Mouse (Mus musculus) spleen, postnatal 10 days (tissue): ENCODE results near the gene Cldn5.

ENCODE experiments used
- DNase-seq, 2 experiments: peaks; one replicate each; pipeline ENCODE4 v3.0.0; 2021 to 2022; ENCODE audit warnings: low spot score in 2 of 2

Cldn5 gene

DNA sequence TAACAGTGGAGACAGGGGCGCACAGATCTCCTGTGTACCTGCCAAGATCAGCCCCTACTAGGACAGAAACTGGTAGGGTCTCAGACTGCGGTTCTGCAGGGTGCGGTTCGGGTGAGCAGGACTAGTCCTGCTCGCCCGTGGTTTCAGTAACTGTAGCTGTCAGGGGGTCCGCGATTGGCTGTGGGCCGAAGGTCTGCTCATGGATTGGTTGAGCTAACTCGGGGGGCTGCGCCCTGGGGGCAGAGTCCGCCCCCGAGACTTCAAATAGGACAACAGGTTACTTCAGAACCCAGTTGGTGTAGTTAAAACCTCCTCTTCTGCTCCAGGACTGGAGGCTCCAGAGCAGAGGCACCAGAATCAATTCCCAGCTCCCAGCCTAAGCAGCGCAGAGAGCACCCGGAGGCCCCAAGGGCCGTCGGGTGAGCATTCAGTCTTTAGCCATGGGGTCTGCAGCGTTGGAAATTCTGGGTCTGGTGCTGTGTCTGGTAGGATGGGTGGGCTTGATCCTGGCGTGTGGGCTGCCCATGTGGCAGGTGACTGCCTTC, at the start of gene Cldn5:
Gene Cldn5 (plus strand): TSS at position 292 of the 545 bp plus-strand sequence.
- no peak for DNase-seq

GRCm38 (mm10) chr16:18727536-18728499, 48.8 kb upstream of the Cldn5 start:
- no peak for DNase-seq

- no peak for DNase-seq
Measured at GRCm38 (mm10) chr16:18729185-18729584, 47.5 kb upstream of the Cldn5 start.

DNA sequence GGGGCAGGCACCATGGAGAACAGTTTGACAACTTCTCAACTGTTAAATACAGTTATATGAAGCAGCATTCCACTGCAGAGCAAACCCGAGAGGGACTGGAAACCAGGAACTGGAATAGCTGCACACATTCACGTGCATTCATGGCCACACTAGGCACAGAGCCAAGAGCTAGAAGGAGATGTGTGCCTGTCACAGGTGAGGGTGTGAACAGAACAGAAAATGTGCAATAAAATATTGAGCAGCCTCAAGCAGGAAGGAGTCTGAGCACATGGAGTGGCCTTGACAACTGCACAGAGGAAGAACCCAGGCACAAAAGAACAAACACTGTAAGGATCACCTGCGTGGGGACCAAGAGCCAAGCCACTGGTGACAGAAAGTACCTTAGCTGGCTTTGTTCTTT, 46.0 kb upstream of the Cldn5 start:
- no peak for DNase-seq

- no peak for DNase-seq
Measured at GRCm38 (mm10) chr16:18733100-18733956, 43.3 kb upstream of the Cldn5 start.

- DNase-seq = no peak
Measured at GRCm38 (mm10) chr16:18738303-18738702, 38.3 kb upstream of the Cldn5 start.

DNA sequence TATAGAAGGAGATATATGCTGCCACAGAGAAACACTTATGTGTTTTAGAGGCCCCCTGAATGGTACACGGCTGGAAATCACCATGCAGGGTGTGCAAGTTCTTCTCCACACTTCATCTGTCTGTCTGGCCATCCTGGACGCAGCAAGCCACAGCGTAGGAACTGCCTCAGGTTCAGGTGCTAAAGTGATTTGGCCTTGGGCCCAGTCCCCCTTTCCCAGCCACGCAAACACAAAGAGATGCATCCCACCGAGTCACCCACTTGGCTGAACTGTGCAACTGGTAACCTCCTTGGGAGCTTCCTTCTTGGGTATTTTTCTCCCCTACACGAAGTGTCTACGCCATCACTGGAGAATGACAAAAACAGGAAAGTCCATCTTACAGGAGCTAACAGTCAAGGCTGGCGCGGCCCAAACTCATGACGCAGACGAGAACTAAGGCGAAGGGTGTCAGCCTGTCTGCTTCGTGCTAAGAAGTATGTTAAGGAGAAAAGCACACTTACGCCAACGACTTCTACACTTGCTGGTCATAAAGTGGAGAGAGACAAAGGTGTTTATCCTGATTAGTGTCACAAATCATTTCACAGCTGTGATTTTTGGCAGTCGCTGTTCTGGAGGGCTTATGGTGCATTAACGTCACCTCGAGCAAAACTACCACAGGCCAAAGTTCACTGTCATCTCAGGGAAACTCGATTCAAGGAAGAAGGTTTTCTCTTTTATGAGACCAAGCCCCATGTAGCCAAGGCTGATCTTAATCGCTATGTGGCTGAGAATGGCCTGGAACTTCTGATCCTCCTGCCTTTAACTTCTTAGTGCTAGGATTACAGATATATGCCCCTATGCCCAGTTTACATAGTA, 30.2 kb upstream of the Cldn5 start:
- DNase-seq = no peak

DNA sequence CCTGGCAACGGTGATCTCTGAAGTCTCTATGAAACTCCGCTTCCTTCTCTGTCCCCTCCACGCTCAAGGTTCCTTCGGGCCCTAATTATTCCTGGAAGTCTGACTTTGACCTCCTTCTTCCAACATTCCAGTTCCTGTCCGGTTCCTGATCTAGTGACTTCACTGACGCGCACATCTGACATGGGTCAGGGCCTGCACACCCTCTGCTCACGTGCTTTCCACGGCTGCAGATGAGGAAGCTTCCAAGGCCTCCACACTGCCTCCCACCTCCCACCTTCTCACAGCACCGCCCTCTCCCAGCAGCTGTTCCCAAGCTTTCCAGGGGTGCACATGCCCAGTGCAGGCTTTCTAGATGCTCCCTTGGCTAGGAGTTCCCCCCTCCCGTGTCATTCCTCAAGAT, 25.5 kb upstream of the Cldn5 start:
- no peak for DNase-seq

DNA sequence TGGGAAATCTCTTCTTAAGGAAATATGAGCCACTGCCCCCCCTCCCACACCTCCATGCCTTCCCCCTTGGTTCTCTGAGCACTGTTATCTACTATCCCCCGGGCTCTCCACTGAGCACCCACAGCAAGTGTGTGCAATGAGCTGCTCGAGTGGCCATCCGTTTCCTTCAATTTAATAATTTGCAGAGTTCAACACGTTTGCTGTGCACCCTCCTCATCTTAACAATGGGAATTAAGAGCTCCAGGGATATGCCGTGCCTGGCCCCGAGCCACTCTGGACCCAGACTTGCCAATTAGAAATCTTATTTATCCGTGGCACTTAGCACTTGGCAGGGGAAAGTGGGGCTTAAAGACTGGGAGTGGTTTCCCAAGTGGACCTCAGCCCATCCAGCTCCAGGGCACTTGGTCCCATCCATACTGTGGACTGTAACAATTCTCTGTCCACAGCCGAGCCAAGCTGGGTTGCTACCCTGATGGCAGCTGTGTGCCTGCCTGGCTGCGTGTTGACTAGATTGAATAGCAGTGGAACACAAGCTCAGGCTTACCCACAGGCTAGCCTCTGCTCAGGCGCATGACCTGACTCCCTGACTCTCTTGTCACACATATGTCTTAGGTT, 24.7 kb upstream of the Cldn5 start:
- DNase-seq = no peak

GRCm38 (mm10) chr16:18761734-18762133, 14.9 kb upstream of the Cldn5 start:
- no peak for DNase-seq

- DNase-seq = no peak
Measured at GRCm38 (mm10) chr16:18762960-18763359, 13.7 kb upstream of the Cldn5 start.

DNA sequence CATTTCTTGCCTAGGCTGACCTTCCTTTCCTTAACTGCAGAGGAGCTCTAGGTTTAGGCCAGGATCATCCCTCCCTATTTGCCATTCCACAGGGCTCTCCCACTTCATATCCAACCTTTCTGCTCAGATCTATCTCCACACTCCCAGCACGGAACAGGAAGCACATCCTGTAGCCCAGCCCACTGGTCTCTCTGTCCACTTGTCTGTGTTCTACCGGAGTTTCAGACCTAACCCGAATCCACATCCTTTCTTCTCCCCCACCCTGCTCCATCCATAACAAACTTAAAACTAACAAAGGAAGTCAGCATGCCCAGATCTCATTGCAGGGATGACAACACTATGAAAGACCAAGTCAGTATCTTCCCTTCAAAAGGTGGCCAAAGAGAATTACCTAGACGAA, 10.3 kb upstream of the Cldn5 start:
- DNase-seq = no peak

GRCm38 (mm10) chr16:18769501-18769900, 7.1 kb upstream of the Cldn5 start:
- no peak for DNase-seq

GRCm38 (mm10) chr16:18773936-18774335, 2.7 kb upstream of the Cldn5 start:
- DNase-seq = no peak

DNA sequence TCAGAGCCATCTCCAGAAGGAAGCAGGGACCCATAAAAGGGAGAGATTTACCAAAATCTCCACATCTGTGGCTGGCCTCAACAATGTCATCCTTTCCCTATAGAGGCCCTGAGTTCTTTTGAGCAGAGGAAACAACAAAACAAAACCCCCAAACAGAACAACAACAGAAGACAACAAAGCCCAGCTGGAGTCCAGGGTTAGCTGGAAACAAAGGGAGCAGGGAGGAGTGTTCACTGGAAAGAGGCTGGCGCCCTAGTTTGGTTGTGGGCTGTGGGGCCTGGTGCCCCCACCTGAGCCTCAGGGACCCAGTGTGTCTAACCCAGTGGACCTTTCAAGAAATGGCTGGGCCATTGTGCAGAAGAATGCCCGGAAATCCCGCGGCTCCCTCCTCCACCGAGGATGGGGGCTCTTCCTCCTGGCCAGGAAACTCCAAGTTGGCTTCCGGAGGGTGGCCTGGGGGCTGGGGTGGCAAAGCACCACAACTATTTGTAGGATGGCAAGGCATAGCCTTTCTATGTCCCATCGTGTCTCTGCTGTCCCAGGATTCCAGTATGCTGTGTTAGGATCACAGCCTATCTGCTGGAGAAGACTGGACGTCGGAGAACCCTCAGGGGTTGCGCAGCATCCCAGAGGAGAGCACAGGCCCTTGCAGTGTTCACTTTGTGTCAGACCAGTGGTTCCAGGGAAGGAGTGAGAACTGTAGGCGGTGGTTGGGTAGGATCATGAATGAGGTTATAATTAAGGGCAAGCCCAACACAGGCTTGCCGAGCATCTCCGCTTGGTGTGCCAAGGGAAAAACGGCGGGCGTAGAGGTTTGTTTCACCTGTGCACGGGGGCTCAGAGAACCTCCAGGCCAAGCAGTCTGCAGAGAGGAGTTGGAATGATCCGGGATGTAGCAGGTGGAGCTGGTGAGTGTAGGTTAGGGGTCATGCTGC, 759 bp upstream of the Cldn5 start:
- DNase-seq = no peak

DNA sequence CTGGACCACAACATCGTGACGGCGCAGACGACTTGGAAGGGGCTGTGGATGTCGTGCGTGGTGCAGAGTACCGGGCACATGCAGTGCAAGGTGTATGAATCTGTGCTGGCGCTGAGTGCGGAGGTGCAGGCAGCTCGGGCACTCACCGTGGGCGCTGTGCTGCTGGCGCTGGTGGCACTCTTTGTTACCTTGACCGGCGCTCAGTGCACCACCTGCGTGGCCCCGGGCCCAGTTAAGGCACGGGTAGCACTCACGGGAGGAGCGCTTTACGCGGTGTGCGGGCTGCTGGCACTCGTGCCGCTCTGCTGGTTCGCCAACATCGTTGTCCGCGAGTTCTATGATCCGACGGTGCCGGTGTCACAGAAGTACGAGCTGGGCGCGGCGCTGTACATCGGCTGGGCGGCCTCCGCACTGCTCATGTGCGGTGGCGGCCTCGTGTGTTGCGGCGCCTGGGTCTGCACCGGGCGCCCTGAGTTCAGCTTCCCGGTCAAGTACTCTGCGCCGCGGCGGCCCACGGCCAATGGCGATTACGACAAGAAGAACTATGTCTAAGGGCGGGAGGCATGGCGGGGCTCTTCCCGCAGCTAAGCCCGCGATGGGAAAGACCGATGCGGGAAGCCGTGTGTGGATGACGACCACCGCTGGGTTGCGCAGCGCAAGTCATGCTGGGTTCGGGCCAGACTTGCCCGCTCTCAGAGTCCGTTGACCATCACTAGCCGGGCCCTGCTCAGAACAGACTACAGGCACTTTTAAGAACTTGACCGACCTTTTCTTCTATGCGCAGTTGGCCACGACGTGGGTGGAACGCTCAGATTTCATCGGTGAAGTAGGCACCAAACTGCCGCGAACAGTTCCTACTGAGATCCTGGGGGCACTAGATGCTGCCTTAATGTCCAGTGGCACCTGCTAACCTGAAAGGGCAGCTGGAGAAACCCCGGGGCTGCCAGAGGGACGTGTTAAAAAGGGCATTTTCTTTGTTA, 744 bp downstream of the Cldn5 start:
- no peak for DNase-seq

DNA sequence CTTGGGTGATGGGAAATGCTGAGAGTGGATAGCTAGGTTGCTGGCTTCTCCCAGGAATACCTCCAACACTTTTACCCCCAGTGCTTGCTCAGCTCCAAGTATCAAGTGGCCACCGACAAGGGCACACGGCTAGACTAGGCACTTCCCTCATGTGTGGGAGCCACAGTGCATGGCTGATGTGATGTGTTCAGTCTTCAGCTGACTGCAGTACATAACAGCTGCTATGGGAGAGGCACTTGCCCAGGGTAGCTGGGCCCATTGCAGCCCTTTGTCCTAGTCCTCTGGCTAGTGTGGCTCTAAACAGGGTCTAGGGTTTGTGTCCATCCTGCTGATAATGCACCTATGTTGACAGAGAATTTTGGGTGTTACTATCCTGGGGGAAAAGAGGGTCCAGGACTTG, 1.8 kb downstream of the Cldn5 start:
- DNase-seq = no peak

GRCm38 (mm10) chr16:18781810-18782209, 5.2 kb downstream of the Cldn5 start:
- no peak for DNase-seq

- no peak for DNase-seq
Measured at GRCm38 (mm10) chr16:18785025-18785424, 8.4 kb downstream of the Cldn5 start.
